Mouse (Mus musculus): ENCODE results near the gene Gstt3. TPM values are rescaled to one million over a fixed set of nuclear protein-coding genes. Genes with fewer than 3 reads are reported as not detected.

Gene Gstt3
- polyA plus RNA-seq, 1 experiment: 11.6 TPM

DNA sequence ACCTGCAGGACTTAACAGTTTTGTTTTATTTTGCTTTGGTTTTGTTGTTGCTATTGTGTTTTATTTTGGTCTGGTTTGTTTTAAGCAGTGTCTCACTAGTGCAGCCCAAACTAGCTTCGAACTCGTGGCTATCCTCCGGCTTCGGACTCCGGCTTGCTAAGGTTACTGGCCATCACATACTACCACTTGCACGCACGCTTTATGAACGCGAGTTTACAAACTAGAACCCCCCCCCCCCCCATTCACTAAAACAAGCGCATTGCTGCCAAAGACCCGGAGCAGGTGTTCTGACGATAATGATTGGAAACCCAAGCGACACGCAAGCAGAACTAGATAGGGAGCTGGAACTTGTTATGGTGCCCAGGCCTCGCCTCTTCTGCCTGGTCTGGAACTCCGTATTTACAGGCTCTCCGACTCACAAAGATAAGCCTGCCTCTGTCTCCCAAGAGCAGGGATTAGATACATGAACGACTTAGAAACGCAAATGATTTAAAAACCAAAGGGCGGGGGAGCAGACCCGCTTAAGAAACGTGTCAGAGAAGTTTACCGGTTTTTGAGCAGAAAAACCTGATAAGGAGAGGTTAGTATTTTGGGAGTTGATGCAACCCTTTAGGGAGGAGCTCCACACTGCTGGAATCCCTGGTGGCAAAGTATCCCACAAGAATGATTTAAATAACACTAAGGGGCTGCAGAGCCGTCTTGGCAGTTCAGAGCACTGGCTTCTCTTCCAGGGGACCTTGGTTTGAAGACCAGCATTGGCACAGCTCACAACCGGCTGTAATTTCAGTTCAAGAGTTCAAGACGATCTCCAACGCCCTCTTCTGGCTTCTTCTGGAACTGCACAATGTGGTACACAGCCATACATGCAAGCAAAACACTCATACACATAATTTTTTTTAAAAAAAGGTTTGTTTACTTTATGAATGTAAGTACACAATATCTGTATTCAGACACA lies 16.4 kb downstream of the Gstt3 start:
- Histone ChIP-seq H3K27ac (ENCODE audit: insufficient read depth, low read length) (peak overlapping the region; percentile 41), H3K27me3 (ENCODE audit: control insufficient read depth, insufficient read depth, low read length, poor library complexity, severe bottlenecking) (no peaks in the 10 kb centered on the region), H3K9me3 (replicated peaks; ENCODE audit: control insufficient read depth, insufficient read depth, low read length, poor library complexity, severe bottlenecking) (no peaks in the 10 kb centered on the region), H3K36me3 (ENCODE audit: control insufficient read depth, insufficient read depth, low read length, poor library complexity, severe bottlenecking) (no peaks in the 10 kb centered on the region), H3K9ac (ENCODE audit: low read depth, poor library complexity, severe bottlenecking) (peak overlapping the region; percentile 81), H3K4me3 (ENCODE audit: low read depth, low read length) (peak overlapping the region; percentile 66), H3K4me1 (ENCODE audit: control insufficient read depth, insufficient read depth, low read length) (no peaks in the 10 kb centered on the region)
- peak; percentile 46 for TF ChIP-seq CTCF (IDR thresholded peaks at IDR 0.05; ENCODE audit: low read depth, low read length)
- no peak for TF ChIP-seq POLR2A (IDR thresholded peaks at IDR 0.05; ENCODE audit: insufficient read depth, low read length)
- TF ChIP-seq EP300 (IDR thresholded peaks at IDR 0.05; ENCODE audit: insufficient read depth, low read depth, low read length): no peak

DNA sequence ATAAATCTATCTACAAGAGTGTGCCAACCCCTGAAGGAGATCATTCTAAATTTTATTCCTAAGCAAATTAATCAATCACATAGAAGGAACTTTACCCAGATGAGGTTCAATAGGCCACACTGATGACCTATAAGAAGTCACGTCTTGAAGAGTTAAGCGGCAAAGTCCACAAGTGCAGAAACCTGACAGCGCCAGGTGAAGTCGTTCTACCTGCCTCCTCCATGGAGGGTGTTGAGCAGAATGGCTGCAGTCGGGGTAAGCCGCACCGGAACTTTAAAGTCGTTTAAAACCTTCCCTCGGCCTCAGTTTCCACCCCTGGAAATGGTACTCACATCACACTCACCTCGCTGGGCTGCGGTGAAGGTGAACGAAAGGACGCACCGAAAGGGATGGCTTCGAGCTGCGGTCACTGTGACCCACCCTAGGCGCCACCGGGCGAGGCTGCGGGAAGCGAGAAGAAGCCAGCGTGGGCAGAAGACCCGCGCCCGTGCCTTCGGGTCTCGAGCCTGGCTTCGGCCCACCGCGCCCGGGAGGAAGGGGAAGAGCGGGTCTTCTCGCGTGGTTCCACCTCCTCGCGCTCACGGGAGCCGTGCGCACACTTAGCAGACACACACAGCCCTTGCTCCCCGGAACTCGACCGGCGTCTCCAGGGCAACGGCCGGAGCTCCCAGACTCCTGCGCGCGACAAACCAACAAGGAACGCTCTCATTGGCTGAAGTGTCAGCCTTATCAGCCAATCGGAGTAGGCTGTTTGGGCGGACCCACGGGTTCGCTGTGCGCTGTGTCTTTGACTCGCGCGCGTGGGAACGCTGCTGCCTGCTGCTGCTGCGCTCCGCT lies 17.3 kb downstream of the Gstt3 start, which contains the start of gene Cabin1:
Cabin1 (minus strand) TSS at position 660 of the 837 bp plus-strand sequence.
- TF ChIP-seq POLR2A (IDR thresholded peaks at IDR 0.05; ENCODE audit: insufficient read depth, low read length): peak; percentile 83
- no peak for TF ChIP-seq EP300 (IDR thresholded peaks at IDR 0.05; ENCODE audit: insufficient read depth, low read depth, low read length)
- no peak for TF ChIP-seq CTCF (IDR thresholded peaks at IDR 0.05; ENCODE audit: low read depth, low read length)
- Histone ChIP-seq H3K4me1 (ENCODE audit: control insufficient read depth, insufficient read depth, low read length) (no peaks in the 10 kb centered on the region), H3K4me3 (ENCODE audit: low read depth, low read length) (peak within 1 kb of the TSS; percentile 66), H3K27me3 (ENCODE audit: control insufficient read depth, insufficient read depth, low read length, poor library complexity, severe bottlenecking) (no peaks in the 10 kb centered on the region), H3K36me3 (ENCODE audit: control insufficient read depth, insufficient read depth, low read length, poor library complexity, severe bottlenecking) (no peaks in the 10 kb centered on the region), H3K9me3 (replicated peaks; ENCODE audit: control insufficient read depth, insufficient read depth, low read length, poor library complexity, severe bottlenecking) (no peaks in the 10 kb centered on the region), H3K27ac (ENCODE audit: insufficient read depth, low read length) (peak within 1 kb of the TSS; percentile 41), H3K9ac (ENCODE audit: low read depth, poor library complexity, severe bottlenecking) (peak within 1 kb of the TSS; percentile 81)

DNA sequence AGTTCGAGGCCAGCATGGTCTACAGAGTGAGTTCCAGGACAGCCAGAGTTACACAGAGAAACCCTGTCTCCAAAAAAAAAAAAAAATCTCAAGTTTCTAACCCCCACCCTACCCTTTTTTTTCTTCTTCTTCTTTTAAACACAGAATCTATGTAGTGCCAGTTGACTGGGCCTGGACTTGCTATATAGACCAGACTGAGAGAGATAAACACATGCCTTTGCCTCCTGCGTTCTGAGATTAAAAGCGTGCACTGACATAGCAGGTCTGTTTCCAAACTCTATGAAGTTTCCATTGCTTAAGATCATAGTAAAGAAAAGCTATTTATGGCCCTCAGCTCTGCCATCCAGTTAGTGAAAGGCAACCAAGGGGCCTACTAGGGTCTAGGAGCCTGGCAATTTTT lies 18.8 kb downstream of the Gstt3 start:
- Histone ChIP-seq H3K9me3 (replicated peaks; ENCODE audit: control insufficient read depth, insufficient read depth, low read length, poor library complexity, severe bottlenecking) (no peaks in the 10 kb centered on the region; the same call in 1 of the 2 replicates), H3K4me1 (ENCODE audit: control insufficient read depth, insufficient read depth, low read length) (no peaks in the 10 kb centered on the region), H3K27me3 (ENCODE audit: control insufficient read depth, insufficient read depth, low read length, poor library complexity, severe bottlenecking) (no peaks in the 10 kb centered on the region), H3K27ac (ENCODE audit: insufficient read depth, low read length) (no peak overlapping the region), H3K9ac (ENCODE audit: low read depth, poor library complexity, severe bottlenecking) (no peak overlapping the region), H3K4me3 (ENCODE audit: low read depth, low read length) (no peak overlapping the region), H3K36me3 (ENCODE audit: control insufficient read depth, insufficient read depth, low read length, poor library complexity, severe bottlenecking) (no peaks in the 10 kb centered on the region)
- TF ChIP-seq EP300 (IDR thresholded peaks at IDR 0.05; ENCODE audit: insufficient read depth, low read depth, low read length) (no peak), POLR2A (IDR thresholded peaks at IDR 0.05; ENCODE audit: insufficient read depth, low read length) (no peak), CTCF (IDR thresholded peaks at IDR 0.05; ENCODE audit: low read depth, low read length) (no peak)

DNA sequence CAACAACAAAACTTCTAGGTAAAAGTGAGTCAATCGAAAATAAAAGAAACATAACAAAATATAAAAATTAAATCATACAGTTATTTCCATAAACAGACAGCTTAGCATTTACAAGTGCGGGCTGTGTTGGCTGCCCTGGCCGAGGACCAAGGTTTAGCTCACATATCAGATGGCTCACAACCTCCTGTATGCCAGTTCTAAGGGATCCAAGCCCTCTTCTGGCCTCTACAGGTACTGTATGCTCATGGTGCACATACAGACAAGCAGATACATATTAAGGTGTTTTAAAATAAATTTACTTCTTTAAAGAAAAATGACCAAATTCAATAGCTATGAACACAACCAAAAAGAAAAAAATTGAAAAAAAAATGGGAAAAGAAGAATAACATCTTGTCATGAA lies 20.9 kb downstream of the Gstt3 start:
- H3K27me3 ChIP-seq (ENCODE audit: control insufficient read depth, insufficient read depth, low read length, poor library complexity, severe bottlenecking): no peaks in the 10 kb centered on the region
- TF ChIP-seq POLR2A (IDR thresholded peaks at IDR 0.05; ENCODE audit: insufficient read depth, low read length): no peak
- no peak for TF ChIP-seq CTCF (IDR thresholded peaks at IDR 0.05; ENCODE audit: low read depth, low read length)
- no peak for TF ChIP-seq EP300 (IDR thresholded peaks at IDR 0.05; ENCODE audit: insufficient read depth, low read depth, low read length)
- no peak overlapping the region for H3K27ac ChIP-seq (ENCODE audit: insufficient read depth, low read length)
- no peaks in the 10 kb centered on the region for H3K4me1 ChIP-seq (ENCODE audit: control insufficient read depth, insufficient read depth, low read length)
- no peaks in the 10 kb centered on the region; the same call in 1 of the 2 replicates for H3K9me3 ChIP-seq (replicated peaks; ENCODE audit: control insufficient read depth, insufficient read depth, low read length, poor library complexity, severe bottlenecking)
- no peak overlapping the region for H3K9ac ChIP-seq (ENCODE audit: low read depth, poor library complexity, severe bottlenecking)
- H3K36me3 ChIP-seq (ENCODE audit: control insufficient read depth, insufficient read depth, low read length, poor library complexity, severe bottlenecking): no peaks in the 10 kb centered on the region
- no peak overlapping the region for H3K4me3 ChIP-seq (ENCODE audit: low read depth, low read length)

DNA sequence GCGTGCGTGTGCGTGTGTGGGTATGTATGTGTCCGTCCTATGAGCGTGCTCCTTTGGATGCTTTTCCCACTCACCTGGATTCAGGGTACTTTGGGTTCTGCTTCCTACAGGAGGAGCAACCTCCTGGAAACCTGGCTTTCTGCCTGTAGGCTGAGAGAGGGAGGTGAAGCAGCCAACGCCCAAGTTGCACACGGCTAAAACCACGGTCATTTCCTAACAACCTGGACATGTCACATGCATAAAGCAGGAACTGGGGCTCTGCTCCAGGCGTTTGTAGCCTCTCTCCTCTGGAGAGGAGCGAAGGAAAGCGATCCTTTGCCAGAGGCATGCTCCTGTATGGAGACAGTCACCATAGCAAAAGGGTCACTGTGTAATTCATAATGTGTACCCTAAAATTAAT lies 24.5 kb downstream of the Gstt3 start:
- no peaks in the 10 kb centered on the region for H3K4me1 ChIP-seq (ENCODE audit: control insufficient read depth, insufficient read depth, low read length)
- no peak overlapping the region for H3K27ac ChIP-seq (ENCODE audit: insufficient read depth, low read length)
- no peaks in the 10 kb centered on the region; the same call in 1 of the 2 replicates for H3K9me3 ChIP-seq (replicated peaks; ENCODE audit: control insufficient read depth, insufficient read depth, low read length, poor library complexity, severe bottlenecking)
- TF ChIP-seq CTCF (IDR thresholded peaks at IDR 0.05; ENCODE audit: low read depth, low read length) (no peak), EP300 (IDR thresholded peaks at IDR 0.05; ENCODE audit: insufficient read depth, low read depth, low read length) (no peak), POLR2A (IDR thresholded peaks at IDR 0.05; ENCODE audit: insufficient read depth, low read length) (no peak)
- H3K4me3 ChIP-seq (ENCODE audit: low read depth, low read length): no peak overlapping the region
- H3K36me3 ChIP-seq (ENCODE audit: control insufficient read depth, insufficient read depth, low read length, poor library complexity, severe bottlenecking): peaks cover 24% of the 10 kb centered on the region
- H3K9ac ChIP-seq (ENCODE audit: low read depth, poor library complexity, severe bottlenecking): no peak overlapping the region
- H3K27me3 ChIP-seq (ENCODE audit: control insufficient read depth, insufficient read depth, low read length, poor library complexity, severe bottlenecking): no peaks in the 10 kb centered on the region
